Mouse (Mus musculus): ENCODE measurements around the gene Zcchc2. TPM values are rescaled to one million over a fixed set of nuclear protein-coding genes. Genes with fewer than 3 reads are reported as not detected.

Gene Zcchc2
- total and polyA plus RNA-seq, 3 experiments: 10.3 to 25.0 (median 19.1) TPM

DNA sequence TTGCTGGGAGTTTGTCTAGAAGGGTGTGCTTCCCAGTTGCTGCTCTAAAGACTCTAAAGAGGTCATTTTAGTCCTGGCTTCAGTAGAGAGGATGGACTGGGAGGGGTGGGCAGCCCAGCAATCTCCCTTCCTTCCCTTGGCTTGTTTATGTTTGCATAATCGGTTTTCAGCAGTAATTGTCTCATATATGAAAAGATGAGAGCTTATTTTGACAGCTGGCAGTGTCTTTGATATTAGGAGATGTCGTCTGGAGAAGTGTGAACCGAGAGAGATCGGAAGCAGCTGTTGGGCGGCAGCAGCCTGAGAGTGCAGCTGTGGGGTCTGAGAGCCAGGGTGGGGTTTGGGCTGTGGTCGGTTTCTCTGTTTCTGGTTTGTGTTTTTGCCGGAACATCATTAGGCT lies 75.5 kb downstream of the Zcchc2 start:
- Histone ChIP-seq H3K27me3 (ENCODE audit: control insufficient read depth in 1 of 2, insufficient read depth in 2 of 2, low read length in 2 of 2) (no peaks in the 10 kb centered on the region), H3K79me2 (ENCODE audit: control insufficient read depth, insufficient read depth, low read length, poor library complexity) (no peaks in the 10 kb centered on the region), H3K9ac (ENCODE audit: control insufficient read depth, low read depth, low read length, poor library complexity, severe bottlenecking) (no peak overlapping the region), H3K4me3 (ENCODE audit: control insufficient read depth in 1 of 2, insufficient read depth in 1 of 2, low read depth in 2 of 2, low read length in 2 of 2) (no peak overlapping the region), H3K4me1 (ENCODE audit: control insufficient read depth in 1 of 2, insufficient read depth in 2 of 2, low read length in 2 of 2) (no peaks in the 10 kb centered on the region), H3K27ac (ENCODE audit: control insufficient read depth, low read depth, low read length) (no peak overlapping the region), H3K9me3 (replicated peaks; ENCODE audit: insufficient read depth, low read length) (no peaks in the 10 kb centered on the region), H3K36me3 (ENCODE audit: control insufficient read depth in 1 of 2, insufficient read depth in 2 of 2, low read length in 2 of 2) (no peaks in the 10 kb centered on the region)
- TF ChIP-seq JUND (IDR thresholded peaks at IDR 0.05; ENCODE audit: low read depth, low read length): no peak
- no peak for TF ChIP-seq POLR2AphosphoS5 (IDR thresholded peaks at IDR 0.05; ENCODE audit: borderline replicate concordance, low read depth, low read length)
- no peak for DNase-seq (ENCODE audit: low read depth, low spot score)

GRCm38 (mm10) chr1:106067306-106067705 lies 77.1 kb downstream of the Zcchc2 start:
- no peak for TF ChIP-seq USF2 (IDR thresholded peaks at IDR 0.05; ENCODE audit: borderline replicate concordance in 1 of 2, insufficient read depth in 1 of 2, low read depth in 1 of 2, low read length in 2 of 2)
- no peak for TF ChIP-seq GATA1 (IDR thresholded peaks at IDR 0.05; ENCODE audit: low read depth, low read length)
- TF ChIP-seq MAFK (IDR thresholded peaks at IDR 0.05; ENCODE audit: borderline replicate concordance, low read depth, low read length): no peak
- TF ChIP-seq MYB (IDR thresholded peaks at IDR 0.05; ENCODE audit: low read depth, low read length): no peak
- TF ChIP-seq ZC3H11A (IDR thresholded peaks at IDR 0.05; ENCODE audit: low read depth, low read length): no peak
- no peak for TF ChIP-seq HCFC1 (IDR thresholded peaks at IDR 0.05; ENCODE audit: low read depth, low read length)
- TF ChIP-seq CTCF (IDR thresholded peaks at IDR 0.05 in 2 of 3, conservative IDR thresholded peaks at IDR 0.05 in 1 of 3; ENCODE audit: control insufficient read depth in 1 of 3, insufficient read depth in 1 of 3, low read depth in 2 of 3, low read length in 3 of 3, poor library complexity in 1 of 3, severe bottlenecking in 1 of 3): no peak
- Histone ChIP-seq H3K9ac (ENCODE audit: control insufficient read depth, low read depth, low read length, poor library complexity, severe bottlenecking) (no peak overlapping the region), H3K79me2 (ENCODE audit: control insufficient read depth, insufficient read depth, low read length, poor library complexity) (no peaks in the 10 kb centered on the region), H3K27ac (ENCODE audit: control insufficient read depth, low read depth, low read length) (no peak overlapping the region), H3K36me3 (ENCODE audit: control insufficient read depth in 1 of 2, insufficient read depth in 2 of 2, low read length in 2 of 2) (no peaks in the 10 kb centered on the region), H3K4me1 (ENCODE audit: control insufficient read depth in 1 of 2, insufficient read depth in 2 of 2, low read length in 2 of 2) (no peaks in the 10 kb centered on the region), H3K4me3 (ENCODE audit: control insufficient read depth in 1 of 2, insufficient read depth in 1 of 2, low read depth in 2 of 2, low read length in 2 of 2) (no peak overlapping the region), H3K9me3 (replicated peaks; ENCODE audit: insufficient read depth, low read length) (no peaks in the 10 kb centered on the region), H3K27me3 (ENCODE audit: control insufficient read depth in 1 of 2, insufficient read depth in 2 of 2, low read length in 2 of 2) (no peaks in the 10 kb centered on the region)
- DNase-seq (ENCODE audit: low read depth, low spot score): no peak

GRCm38 (mm10) chr1:106069867-106070543 lies 79.8 kb downstream of the Zcchc2 start:
- Histone ChIP-seq H3K9ac (ENCODE audit: control insufficient read depth, low read depth, low read length, poor library complexity, severe bottlenecking) (no peak overlapping the region), H3K9me3 (replicated peaks; ENCODE audit: insufficient read depth, low read length) (no peaks in the 10 kb centered on the region), H3K27me3 (ENCODE audit: control insufficient read depth in 1 of 2, insufficient read depth in 2 of 2, low read length in 2 of 2) (no peaks in the 10 kb centered on the region), H3K27ac (ENCODE audit: control insufficient read depth, low read depth, low read length) (no peak overlapping the region), H3K4me1 (ENCODE audit: control insufficient read depth in 1 of 2, insufficient read depth in 2 of 2, low read length in 2 of 2) (no peaks in the 10 kb centered on the region), H3K79me2 (ENCODE audit: control insufficient read depth, insufficient read depth, low read length, poor library complexity) (no peaks in the 10 kb centered on the region), H3K36me3 (ENCODE audit: control insufficient read depth in 1 of 2, insufficient read depth in 2 of 2, low read length in 2 of 2) (no peaks in the 10 kb centered on the region), H3K4me3 (ENCODE audit: control insufficient read depth in 1 of 2, insufficient read depth in 1 of 2, low read depth in 2 of 2, low read length in 2 of 2) (no peak overlapping the region)
- TF ChIP-seq POLR2A (IDR thresholded peaks at IDR 0.05; ENCODE audit: control insufficient read depth in 1 of 2, insufficient read depth in 1 of 2, low read depth in 1 of 2, low read length in 2 of 2, poor library complexity in 1 of 2) (no peak), CTCF (IDR thresholded peaks at IDR 0.05 in 2 of 3, conservative IDR thresholded peaks at IDR 0.05 in 1 of 3; ENCODE audit: control insufficient read depth in 1 of 3, insufficient read depth in 1 of 3, low read depth in 2 of 3, low read length in 3 of 3, poor library complexity in 1 of 3, severe bottlenecking in 1 of 3) (no peak)
- DNase-seq (ENCODE audit: low read depth, low spot score): peak; percentile 30

Measured in MEL (cell line).